Mouse (Mus musculus) embryonic facial prominence, embryonic 12.5 days (tissue): ENCODE results near the gene Gm9603. TPM values are rescaled to one million over a fixed set of nuclear protein-coding genes. Genes with fewer than 3 reads are reported as not detected.
"Not testable (repeated sequence)": the region's sequence is repeated elsewhere in the genome, so short reads cannot be mapped to it uniquely, and the experiment has no call there.

Experiments
- ATAC-seq: fragments of 200-750 bp; cut with Nextera tagmentation; 2 replicates; pipeline ENCODE4 v1.8.0; 2017; ENCODE audit not compliant: insufficient number of reproducible peaks, insufficient read depth, low FRiP score, low TSS enrichment
- H3K27ac ChIP-seq: fragments of 300-500 bp; sonication (generic); 2 replicates; pipeline ENCODE4 v1.5.1; 2016; ENCODE audit warnings: mild to moderate bottlenecking
- H3K27me3 ChIP-seq: fragments of 300-500 bp; sonication (generic); 2 replicates; pipeline ENCODE4 v1.6.1; 2016; ENCODE audit warnings: mild to moderate bottlenecking, moderate library complexity
- H3K36me3 ChIP-seq: fragments of 300-500 bp; sonication (generic); 2 replicates; pipeline ENCODE4 v1.6.1; 2016; ENCODE audit warnings: mild to moderate bottlenecking
- H3K4me1 ChIP-seq: fragments of 300-500 bp; sonication (generic); 2 replicates; pipeline ENCODE4 v1.6.1; 2016
- H3K4me2 ChIP-seq: fragments of 300-500 bp; sonication (generic); replicated peaks from 2 replicates; pipeline ENCODE4 v1.6.1; 2016; ENCODE audit warnings: mild to moderate bottlenecking, moderate library complexity
- H3K4me3 ChIP-seq: fragments of 300-500 bp; sonication (generic); 2 replicates; pipeline ENCODE4 v1.5.1; 2016; ENCODE audit warnings: mild to moderate bottlenecking
- H3K9ac ChIP-seq: fragments of 300-500 bp; sonication (generic); 2 replicates; pipeline ENCODE4 v1.6.1; 2016; ENCODE audit warnings: mild to moderate bottlenecking, moderate library complexity
- H3K9me3 ChIP-seq: fragments of 300-500 bp; sonication (generic); 2 replicates; pipeline ENCODE4 v1.6.1; 2016; ENCODE audit warnings: mild to moderate bottlenecking, moderate library complexity
- WGBS: fragments of 180-500 bp; shearing (Covaris S2); methylation state at CpG from one replicate; pipeline ENCODE4 v1.1.7; 2016; 5-methylcytosine and 5-hydroxymethylcytosine counted together
- polyA plus RNA-seq: library from polyadenylated mRNA; unstranded; fragments of >200 nt; fragmentation: Nextera tagmentation; extraction: Ambion mirVana; gene quantifications from 2 replicates; pipeline ENCODE4 v1.2.1, GENCODE M21; 2016

Gm9603 gene
- polyA plus RNA-seq = not detected in 2 replicates

DNA sequence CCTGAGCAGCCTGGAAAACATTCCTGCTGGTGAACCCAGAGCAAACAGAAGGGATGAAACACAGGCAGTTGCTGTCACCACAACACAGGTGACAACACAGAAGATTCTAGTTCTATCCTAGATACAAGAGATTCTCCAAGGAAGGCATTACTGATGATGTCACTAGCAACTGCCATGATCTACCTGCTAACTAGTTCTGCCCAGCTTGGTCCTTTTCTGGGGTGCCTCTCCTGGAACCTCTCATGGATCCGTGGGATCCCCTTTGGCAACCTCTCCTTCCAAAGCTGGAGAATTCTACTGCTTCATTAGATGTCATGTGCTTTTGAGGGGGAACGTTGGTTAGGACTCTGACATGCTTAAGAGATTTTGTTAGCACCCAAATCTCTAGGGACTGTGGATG is at the start of gene Gm9603:
Gene Gm9603, minus strand, starts transcription at position 101 of the 400 bp plus-strand sequence.
- H3K4me2 ChIP-seq, H3K27me3 ChIP-seq, H3K4me1 ChIP-seq, H3K27ac ChIP-seq, ATAC-seq, H3K9ac ChIP-seq, H3K4me3 ChIP-seq, H3K9me3 ChIP-seq, H3K36me3 ChIP-seq: not testable (repeated sequence)
- WGBS = no CpG with 5 or more reads among the region's 2 CpGs

DNA sequence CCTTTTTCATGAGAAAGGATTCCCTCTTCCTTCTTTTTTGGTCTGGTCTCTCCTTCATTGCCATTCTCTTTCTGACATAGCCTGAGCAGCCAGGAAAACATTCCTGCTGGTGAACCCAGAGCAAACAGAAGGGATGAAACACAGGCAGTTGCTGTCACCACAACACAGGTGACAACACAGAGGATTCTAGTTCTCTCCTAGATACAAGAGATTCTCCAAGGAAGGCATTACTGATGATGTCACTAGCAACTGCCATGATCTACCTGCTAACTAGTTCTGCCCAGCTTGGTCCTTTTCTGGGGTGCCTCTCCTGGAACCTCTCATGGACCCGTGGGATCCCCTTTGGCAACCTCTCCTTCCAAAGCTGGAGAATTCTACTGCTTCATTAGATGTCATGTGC is 54.3 kb downstream of the Gm9603 start, which contains the start of gene Gm8265:
Gene Gm8265, minus strand, starts transcription at position 101 of the 400 bp plus-strand sequence.
- H3K4me3 ChIP-seq = not testable (repeated sequence)

More for the DNA sequence above, 54.3 kb downstream of the Gm9603 start, which contains the start of gene Gm8265:
- H3K4me1 ChIP-seq, H3K4me2 ChIP-seq, H3K9ac ChIP-seq, H3K9me3 ChIP-seq, H3K36me3 ChIP-seq, H3K27me3 ChIP-seq, H3K27ac ChIP-seq, ATAC-seq: not testable (repeated sequence)
- no CpG with 5 or more reads among the region's 1 CpGs for WGBS

Other genes with a start within 250 kb of the Gm9603 start
- gene Gm3194, start 232.0 kb downstream of the Gm9603 start, polyA plus RNA-seq = 0.64 and 0.99 TPM in 2 replicates
- gene Gm8246, start 209.6 kb downstream of the Gm9603 start, polyA plus RNA-seq = not detected in 2 replicates
- gene Gm3187, start 203.2 kb downstream of the Gm9603 start, polyA plus RNA-seq = not detected in 2 replicates
- gene Gm3488, start 185.8 kb downstream of the Gm9603 start, polyA plus RNA-seq = 1.1 and 1.9 TPM in 2 replicates
- not detected in 2 replicates for gene Gm3532, start 149.0 kb downstream of the Gm9603 start, polyA plus RNA-seq
- gene Gm8265, start 54.4 kb downstream of the Gm9603 start, polyA plus RNA-seq = not detected in 2 replicates
- gene Gm3373, start 54.1 kb upstream of the Gm9603 start, polyA plus RNA-seq = 0.28 TPM in 1 of 2 replicates, not detected in the other
- gene Gm3383, start 120.5 kb upstream of the Gm9603 start, polyA plus RNA-seq = 0.64 and 1.2 TPM in 2 replicates
- gene Gm3424, start 142.9 kb upstream of the Gm9603 start, polyA plus RNA-seq = not detected in 2 replicates
- gene Gm8237, start 192.9 kb upstream of the Gm9603 start, polyA plus RNA-seq = 0.26 TPM in 1 of 2 replicates, not detected in the other